Mouse (Mus musculus) heart, postnatal 0 days (tissue): ENCODE measurements around the gene Frat2.

Source experiments
- CTCF ChIP-seq: IDR thresholded peaks from 2 replicates; pipeline ENCODE4 v1.5.1; 2016; ENCODE audit warnings: antibody characterized with exemption, control low read depth, low read depth
- EP300 ChIP-seq: IDR thresholded peaks from 2 replicates; pipeline ENCODE4 v1.6.1; 2016; ENCODE audit warnings: antibody characterized with exemption, low read depth

DNA sequence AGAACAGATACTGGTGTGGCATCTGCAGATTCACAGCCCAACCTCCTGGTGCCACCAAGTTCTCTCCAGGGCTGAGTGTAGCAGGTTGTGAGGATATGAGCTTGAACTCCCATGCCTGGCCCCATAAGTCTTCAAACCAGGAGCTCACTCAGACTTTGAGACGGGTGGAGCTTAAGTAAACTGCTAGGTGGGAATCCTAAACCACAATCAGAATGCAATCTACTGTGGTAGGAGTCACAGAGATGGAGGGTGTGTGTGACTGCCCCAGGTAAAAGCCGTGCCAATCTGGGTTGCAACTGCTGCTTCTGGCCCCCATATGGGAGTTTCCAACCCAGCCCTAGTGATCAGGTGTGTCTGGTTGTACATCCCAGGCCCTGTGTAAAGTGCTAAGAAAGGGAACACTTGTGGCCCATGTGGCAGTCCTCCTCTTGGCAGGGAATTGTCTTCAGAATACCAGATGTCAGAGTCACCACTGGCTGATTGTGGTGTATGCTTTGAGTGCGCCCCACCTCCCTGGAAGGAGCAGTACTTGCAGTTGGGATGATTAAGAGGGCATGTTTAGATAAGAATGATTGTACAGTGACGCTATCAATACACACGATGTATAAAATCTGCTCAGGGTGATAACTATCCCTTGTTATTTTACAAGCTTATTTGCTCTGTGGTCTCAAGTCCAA is 9.3 kb upstream of the Frat2 start:
- TF ChIP-seq CTCF (no peak), EP300 (no peak)
